Mouse (Mus musculus): ENCODE measurements around the gene Ccdc8. TPM values are rescaled to one million over a fixed set of nuclear protein-coding genes. Genes with fewer than 3 reads are reported as not detected.

The Ccdc8 gene
- total RNA-seq, 2 experiments from 2014 or later: 2.2 to 2.4 TPM

DNA sequence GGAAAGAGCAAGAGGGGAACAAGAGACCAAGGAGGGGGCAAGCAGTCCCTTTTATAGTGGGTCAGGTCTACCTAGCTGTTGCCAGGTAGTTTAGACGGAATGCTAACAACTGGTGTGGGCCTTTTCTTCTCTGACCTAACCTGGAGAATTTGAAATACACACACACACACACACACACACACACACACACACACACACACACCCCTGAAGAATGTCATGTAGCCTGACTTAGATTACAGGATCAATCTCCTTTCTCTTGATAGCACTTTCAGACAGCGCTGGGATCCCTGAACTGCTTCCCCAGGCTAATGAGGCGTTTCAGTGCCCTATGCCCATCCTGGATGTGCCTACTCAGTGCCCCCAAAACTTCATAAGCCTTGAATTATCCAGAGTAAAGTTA lies 13.9 kb upstream of the Ccdc8 start:
- DNase-seq (ENCODE audit: extremely low spot score in 1 of 2, low spot score in 2 of 2): no peak
- intact Hi-C loops (cut with DNase I): no loop called here
- H3K27ac ChIP-seq: no peak overlapping the region
- TF ChIP-seq CTCF (IDR thresholded peaks at IDR 0.05): no peak
- no peak overlapping the region for H3K4me3 ChIP-seq

DNA sequence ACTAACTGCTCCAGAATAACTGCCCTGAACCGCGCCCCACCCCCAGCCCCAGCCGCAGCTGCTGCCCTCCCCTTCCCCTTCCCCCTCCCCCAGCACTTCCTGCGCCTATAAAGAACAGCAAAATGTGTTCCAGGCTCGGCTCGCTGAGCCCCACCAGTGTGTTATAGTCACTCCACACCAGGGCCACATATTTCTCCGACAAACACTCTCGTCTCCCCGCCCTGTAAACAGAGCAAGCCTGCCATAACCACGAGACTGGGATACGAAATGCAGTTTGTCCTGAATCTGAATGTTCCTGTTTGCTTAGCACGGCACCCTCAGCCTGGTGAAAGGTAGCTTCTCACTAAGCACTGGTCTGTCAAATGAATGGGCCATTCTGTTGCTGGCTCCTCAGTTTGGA lies 12.2 kb upstream of the Ccdc8 start:
- intact Hi-C loops (cut with DNase I): no loop called here
- H3K4me3 ChIP-seq: peak overlapping the region; percentile 32
- DNase-seq (ENCODE audit: extremely low spot score in 1 of 2, low spot score in 2 of 2): peak in 1 of 2 experiments; percentile 51
- H3K27ac ChIP-seq: peak overlapping the region; percentile 84
- TF ChIP-seq CTCF (IDR thresholded peaks at IDR 0.05): no peak

DNA sequence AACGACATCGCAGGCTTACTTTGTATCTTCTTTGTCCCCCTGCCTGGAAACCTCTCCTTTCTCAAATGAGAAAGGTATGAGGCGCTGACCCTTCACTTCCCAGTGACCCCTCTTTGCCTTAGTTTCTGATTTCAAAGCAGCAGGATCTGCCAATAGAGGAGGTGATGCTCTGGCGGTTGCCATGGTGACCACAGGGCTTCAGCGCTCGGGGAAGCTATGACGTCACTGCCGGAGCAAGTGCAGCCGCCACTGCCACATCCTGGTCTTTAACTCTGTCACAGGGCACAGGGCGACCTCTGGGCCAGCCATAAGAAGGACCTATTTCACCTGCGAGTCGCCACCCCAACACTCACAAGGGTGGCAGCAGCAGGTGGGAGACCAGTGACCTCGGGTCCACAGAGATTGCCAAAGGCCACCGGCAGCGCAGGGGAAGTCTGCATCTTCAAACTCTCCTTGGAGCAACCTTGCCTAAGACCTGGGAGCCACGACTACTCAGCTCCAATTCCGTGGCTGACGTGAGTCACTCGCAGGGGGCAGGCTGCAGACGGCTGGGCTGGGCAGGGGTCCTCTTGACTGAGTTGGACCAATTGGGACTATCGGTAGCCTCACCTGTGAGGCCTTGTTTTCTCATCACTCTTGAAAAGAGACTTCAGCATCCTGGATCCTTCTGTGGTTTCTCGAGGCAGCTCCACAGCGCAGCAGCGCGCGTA lies 9.5 kb upstream of the Ccdc8 start, which contains the start of gene Gm42372:
Gene Gm42372 (plus strand): TSS at position 228 of the 710 bp plus-strand sequence.
- Histone ChIP-seq H3K27ac (peak within 1 kb of the TSS; percentile 96), H3K4me3 (peak within 1 kb of the TSS; percentile 64)
- DNase-seq (ENCODE audit: extremely low spot score in 1 of 2, low spot score in 2 of 2): peak; percentile 87 to 91
- TF ChIP-seq CTCF (IDR thresholded peaks at IDR 0.05): no peak
- intact Hi-C loops (cut with DNase I): no loop called here

DNA sequence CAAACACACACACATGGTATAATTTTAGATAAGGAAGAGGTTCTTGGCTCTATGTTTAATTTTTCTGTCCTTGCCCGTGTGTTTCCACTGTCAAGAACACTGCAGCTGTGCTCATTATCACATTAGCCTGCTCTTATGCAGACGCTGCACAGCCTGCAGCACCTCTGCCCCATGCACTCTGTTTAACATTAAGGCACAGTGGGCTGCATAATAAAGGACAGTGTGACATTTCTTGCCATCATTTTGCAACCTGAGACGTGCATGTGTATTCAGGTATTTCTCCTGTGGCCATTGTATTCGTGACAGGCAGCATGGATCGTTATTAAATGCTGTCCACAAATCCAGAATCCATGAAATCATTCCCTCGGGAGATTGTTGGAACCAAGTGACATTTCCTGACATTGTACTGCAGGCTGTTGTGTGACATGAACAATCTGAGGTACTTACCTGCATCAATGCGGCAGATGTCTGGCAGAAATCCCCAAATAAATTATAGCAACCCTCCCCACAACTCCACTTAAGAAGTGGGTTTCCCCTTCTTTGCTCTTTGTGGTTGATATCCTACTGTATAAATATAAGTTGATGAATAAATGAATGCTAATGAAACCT lies 4.9 kb upstream of the Ccdc8 start:
- intact Hi-C loops (cut with DNase I): no loop called here
- no peak for TF ChIP-seq CTCF (IDR thresholded peaks at IDR 0.05)
- no peak for DNase-seq (ENCODE audit: extremely low spot score in 1 of 2, low spot score in 2 of 2)
- peak overlapping the region; percentile 15 for H3K27ac ChIP-seq
- H3K4me3 ChIP-seq: 0 out of 2 replicates have a peak overlapping the region, but pooled peaks have one; percentile 3

DNA sequence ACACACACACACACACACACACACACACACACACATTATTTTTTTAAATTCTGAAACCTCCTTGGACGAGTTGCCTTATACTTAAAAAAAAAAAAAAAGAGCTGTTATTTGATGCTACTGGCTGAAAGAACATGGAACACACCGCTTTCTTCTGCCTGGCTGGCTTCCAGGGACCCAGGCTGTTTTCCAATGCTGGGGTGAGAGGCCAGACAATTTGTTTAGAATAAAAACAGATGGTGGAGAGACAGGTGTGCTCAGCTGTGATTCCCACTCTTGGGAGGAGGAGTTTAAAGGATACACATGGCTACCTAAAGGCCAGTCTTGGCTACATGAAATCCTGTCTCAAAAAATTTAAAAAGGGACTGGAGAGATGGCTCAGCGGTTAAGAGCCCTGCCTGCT lies 4.1 kb upstream of the Ccdc8 start:
- no peak for DNase-seq (ENCODE audit: extremely low spot score in 1 of 2, low spot score in 2 of 2)
- no peak for TF ChIP-seq CTCF (IDR thresholded peaks at IDR 0.05)
- intact Hi-C loops (cut with DNase I): no loop called here
- Histone ChIP-seq H3K27ac (no peak overlapping the region), H3K4me3 (no peak overlapping the region)

DNA sequence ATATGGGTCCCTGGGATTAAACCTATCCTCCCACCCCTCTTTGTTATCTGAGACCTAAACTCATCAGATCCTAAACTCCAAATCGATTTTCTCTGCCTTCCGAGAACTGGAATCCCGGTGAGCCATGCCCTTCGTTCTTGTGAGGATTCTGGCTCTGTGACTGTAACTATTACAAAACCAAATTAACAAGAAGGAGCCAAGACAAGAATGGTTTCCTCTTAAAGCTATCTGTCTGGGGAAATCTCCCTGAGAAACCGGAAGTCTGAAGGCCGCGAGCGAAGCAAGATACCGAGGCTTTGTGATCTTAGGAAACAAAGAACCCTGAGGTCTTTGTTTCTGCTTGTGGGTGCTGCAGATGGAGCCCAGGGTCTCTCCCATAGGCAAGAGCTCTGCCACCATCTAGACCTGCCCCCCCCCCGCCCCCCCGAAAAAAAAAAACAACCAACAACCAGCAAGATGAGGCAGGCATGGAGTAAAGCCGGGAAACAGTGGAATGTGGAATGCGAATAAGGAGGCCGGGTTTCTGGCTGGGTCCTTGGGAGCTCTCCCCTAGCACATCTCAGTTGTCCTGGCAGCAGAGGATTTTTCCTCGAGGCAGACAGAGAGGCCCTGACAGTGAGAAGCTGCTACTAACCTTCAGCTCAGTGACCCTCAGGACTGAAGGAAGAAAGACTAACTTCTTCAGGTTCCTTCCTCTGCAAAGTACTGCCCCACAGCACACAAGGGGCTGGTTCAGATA lies 2.3 kb upstream of the Ccdc8 start:
- no peak overlapping the region for H3K27ac ChIP-seq
- TF ChIP-seq CTCF (IDR thresholded peaks at IDR 0.05): no peak

DNA sequence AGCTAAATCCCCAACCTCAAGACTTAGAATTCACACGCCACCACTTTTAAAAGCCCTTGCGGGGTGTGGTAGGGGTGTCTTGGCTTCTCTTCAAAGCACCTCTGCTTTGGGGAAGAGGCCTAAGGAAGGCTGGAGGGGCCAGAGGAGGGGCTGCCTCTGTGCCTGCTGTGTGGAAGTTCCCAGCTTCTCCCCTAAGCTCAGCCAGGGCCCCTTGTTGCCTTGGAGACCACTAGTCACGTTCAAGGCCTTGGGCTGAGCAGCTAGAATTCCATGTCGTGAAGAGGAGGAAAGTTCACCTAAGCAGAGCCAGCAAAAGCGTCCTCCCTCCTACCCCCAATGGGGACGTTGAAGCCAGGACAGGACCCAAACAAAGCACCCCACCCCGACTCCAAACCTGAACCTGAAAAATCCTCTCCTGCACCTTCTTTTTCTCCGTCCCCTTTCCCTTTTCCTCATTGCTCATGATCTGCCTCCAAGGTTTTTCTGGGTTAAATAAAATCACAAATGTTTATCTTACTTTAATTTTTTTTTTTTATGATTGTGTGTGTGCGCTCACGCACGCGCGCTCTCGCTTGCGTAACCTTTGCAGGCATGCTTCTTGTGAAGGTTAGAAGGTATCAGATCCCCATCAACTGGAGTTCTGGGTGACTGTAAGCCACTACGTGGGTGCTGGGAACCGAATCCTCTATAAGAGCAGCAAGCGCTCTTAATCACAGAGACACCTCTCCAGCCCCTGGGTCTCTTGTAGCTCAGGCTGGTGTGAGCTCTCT lies 642 bp upstream of the Ccdc8 start:
- Histone ChIP-seq H3K4me3 (no peak overlapping the region), H3K27ac (no peak overlapping the region)
- TF ChIP-seq CTCF (IDR thresholded peaks at IDR 0.05): no peak
- intact Hi-C loops (cut with DNase I): no loop called here
- no peak for DNase-seq (ENCODE audit: extremely low spot score in 1 of 2, low spot score in 2 of 2)

More for the DNA sequence above, 2.3 kb upstream of the Ccdc8 start:
- no peak for DNase-seq (ENCODE audit: extremely low spot score in 1 of 2, low spot score in 2 of 2)
- intact Hi-C loops (cut with DNase I): no loop called here
- H3K4me3 ChIP-seq: no peak overlapping the region

DNA sequence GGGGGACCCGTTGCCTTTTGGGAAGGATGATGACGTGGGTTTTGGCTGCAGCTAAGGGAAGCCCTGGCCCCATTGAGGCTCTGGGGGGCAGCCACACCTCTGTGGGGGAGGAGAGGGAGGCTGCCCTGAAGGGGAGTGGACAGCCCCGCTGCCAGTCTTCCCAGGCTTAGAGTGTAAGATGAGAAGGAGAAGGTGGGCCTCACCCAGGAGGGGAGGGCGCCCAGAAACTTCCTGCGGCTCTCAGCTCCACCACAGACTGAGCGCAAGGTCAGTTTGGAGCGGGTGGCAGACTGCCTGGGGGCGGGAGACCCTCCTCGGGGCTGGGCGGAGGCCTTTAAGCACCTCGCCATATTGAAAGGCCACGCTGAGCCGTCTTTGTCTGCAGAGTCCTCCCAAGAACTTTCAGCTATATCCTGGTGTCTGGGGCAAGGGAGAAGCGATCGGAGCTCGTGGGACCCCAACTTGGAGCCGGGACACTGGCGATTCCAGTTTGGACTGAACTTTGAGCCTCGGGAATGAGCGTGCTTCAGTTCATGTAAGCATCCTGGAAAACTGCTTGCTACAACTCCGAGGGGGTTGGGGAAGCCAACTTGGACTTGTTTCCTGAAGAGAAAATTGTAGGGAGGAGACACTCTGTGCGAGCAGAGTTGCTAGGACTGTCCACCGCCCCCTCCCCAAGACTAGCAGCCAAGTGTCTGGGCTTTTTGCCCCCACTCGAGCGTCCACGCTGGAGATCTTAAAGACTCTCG lies 1.3 kb downstream of the Ccdc8 start:
- H3K27ac ChIP-seq: no peak overlapping the region
- no peak for TF ChIP-seq CTCF (IDR thresholded peaks at IDR 0.05)
- no peak for DNase-seq (ENCODE audit: extremely low spot score in 1 of 2, low spot score in 2 of 2)
- intact Hi-C loops (cut with DNase I): no loop called here
- H3K4me3 ChIP-seq: peak overlapping the region; percentile 41

DNA sequence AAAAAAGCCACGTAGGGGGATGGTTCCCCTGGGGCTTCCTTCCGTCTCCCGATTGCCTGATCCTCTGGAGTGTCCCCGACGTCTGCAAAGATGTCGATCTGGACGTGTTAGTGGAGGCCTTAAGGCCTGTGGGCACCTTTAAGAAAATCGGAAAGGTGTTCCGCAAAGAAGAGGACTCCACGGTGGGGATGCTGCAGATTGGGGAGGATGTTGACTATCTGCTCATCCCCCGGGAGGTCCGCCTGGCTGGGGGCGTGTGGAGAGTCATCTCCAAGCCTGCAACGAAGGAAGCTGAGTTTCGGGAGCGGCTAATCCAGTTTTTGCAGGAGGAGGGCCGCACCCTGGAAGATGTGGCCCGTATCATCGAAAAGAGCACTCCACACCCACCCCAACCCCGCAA lies 1.9 kb downstream of the Ccdc8 start:
- no peak for TF ChIP-seq CTCF (IDR thresholded peaks at IDR 0.05)
- peak overlapping the region; percentile 41 for H3K4me3 ChIP-seq
- no peak for DNase-seq (ENCODE audit: extremely low spot score in 1 of 2, low spot score in 2 of 2)
- intact Hi-C loops (cut with DNase I): no loop called here
- H3K27ac ChIP-seq: no peak overlapping the region

DNA sequence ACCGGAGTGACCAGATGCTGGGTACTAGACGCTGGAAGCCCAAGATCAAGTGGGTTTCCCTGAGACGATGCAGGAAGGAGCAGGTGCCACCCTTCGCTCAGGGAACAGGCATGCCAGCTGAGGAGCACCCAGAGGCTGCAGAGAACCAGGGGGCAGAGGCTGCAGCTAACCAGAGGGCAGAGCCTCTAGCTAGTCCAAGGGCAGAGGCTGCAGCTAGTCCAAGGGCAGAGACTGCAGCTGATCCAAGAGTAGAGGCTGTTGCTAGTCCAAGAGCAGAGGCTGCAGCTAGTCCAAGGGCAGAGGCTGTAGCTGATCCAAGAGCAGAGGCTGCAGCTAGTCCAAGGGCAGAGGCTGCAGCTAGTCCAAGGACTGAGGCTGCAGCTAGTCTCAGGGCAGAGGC lies 2.8 kb downstream of the Ccdc8 start:
- no peak overlapping the region for H3K4me3 ChIP-seq
- no peak overlapping the region for H3K27ac ChIP-seq
- no peak for DNase-seq (ENCODE audit: extremely low spot score in 1 of 2, low spot score in 2 of 2)
- intact Hi-C loops (cut with DNase I): no loop called here
- no peak for TF ChIP-seq CTCF (IDR thresholded peaks at IDR 0.05)

DNA sequence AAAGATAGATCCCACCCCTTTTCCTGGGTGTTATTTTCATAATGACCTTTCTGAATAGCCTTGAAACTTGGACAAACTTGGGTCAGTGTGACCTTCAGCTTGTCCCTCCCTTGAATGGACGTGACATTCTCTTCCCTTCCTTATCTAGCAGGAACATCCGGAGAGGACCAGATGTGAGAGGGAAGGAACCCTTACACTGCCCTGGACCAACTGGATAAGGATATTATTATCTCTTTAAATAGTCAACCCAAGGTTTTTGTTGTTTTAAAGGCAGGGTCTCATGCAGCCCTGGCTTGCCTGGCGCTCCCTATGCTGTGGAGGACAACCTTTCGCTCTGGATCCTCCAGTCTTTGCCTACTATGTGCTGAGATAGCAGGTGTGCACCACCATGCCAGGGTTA lies 6.7 kb downstream of the Ccdc8 start:
- TF ChIP-seq CTCF (IDR thresholded peaks at IDR 0.05): no peak
- DNase-seq (ENCODE audit: extremely low spot score in 1 of 2, low spot score in 2 of 2): no peak
- intact Hi-C loops (cut with DNase I): loop anchor here (1.0 kb wide), 1 partner anchor 67 kb away; no protein-coding TSS in a partner anchor
- no peak overlapping the region for H3K4me3 ChIP-seq
- H3K27ac ChIP-seq: no peak overlapping the region

Measured in left cerebral cortex, adult 2 months (tissue).